Mouse (Mus musculus) heart, embryonic 11.5 days (tissue): ENCODE data around the gene Cir1. TPM values are rescaled to one million over a fixed set of nuclear protein-coding genes. Genes with fewer than 3 reads are reported as not detected.

Source experiments
- ATAC-seq: fragments of 200-750 bp; cut with Nextera tagmentation; replicated peaks from 2 replicates; pipeline ENCODE4 v1.8.0; 2017; ENCODE audit warnings: moderate library complexity; ENCODE audit not compliant: insufficient number of reproducible peaks, low FRiP score, low TSS enrichment
- H3K27ac ChIP-seq: fragments of 300-500 bp; sonication (generic); 2 replicates; pipeline ENCODE4 v1.5.1; 2014; ENCODE audit warnings: mild to moderate bottlenecking, low read depth, low read length
- H3K27me3 ChIP-seq: fragments of 300-500 bp; sonication (generic); 2 replicates; pipeline ENCODE4 v1.6.1; 2014; ENCODE audit warnings: mild to moderate bottlenecking, low read length, mixed read lengths; ENCODE audit not compliant: control insufficient read depth, insufficient read depth
- H3K36me3 ChIP-seq: fragments of 300-500 bp; sonication (generic); 2 replicates; pipeline ENCODE4 v1.6.1; 2014; ENCODE audit warnings: mild to moderate bottlenecking, low read length, moderate library complexity, mixed read lengths; ENCODE audit not compliant: control insufficient read depth, insufficient read depth
- H3K4me1 ChIP-seq: fragments of 300-500 bp; sonication (generic); 2 replicates; pipeline ENCODE4 v1.6.1; 2014; ENCODE audit warnings: low read length; ENCODE audit not compliant: control insufficient read depth, insufficient read depth
- H3K4me2 ChIP-seq: fragments of 300-500 bp; sonication (generic); 2 replicates; pipeline ENCODE4 v1.6.1; 2014; ENCODE audit warnings: mild to moderate bottlenecking, moderate library complexity
- H3K4me3 ChIP-seq: fragments of 300-500 bp; sonication (generic); 2 replicates; pipeline ENCODE4 v1.5.1; 2014; ENCODE audit warnings: low read depth, low read length
- H3K9ac ChIP-seq: fragments of 300-500 bp; sonication (generic); 2 replicates; pipeline ENCODE4 v1.6.1; 2014; ENCODE audit warnings: mild to moderate bottlenecking, low read depth, low read length, moderate library complexity
- H3K9me3 ChIP-seq: fragments of 300-500 bp; sonication (generic); replicated peaks from 2 replicates; pipeline ENCODE4 v1.6.1; 2016; ENCODE audit warnings: low read length; ENCODE audit not compliant: control insufficient read depth
- WGBS: fragments of 180-500 bp; shearing (Covaris S2); extraction: QIAGEN DNeasy Blood & Tissue Kit; methylation state at CpG from one replicate; pipeline ENCODE4 v1.1.7; 2014; ENCODE audit not compliant: insufficient replicate concordance; 5-methylcytosine and 5-hydroxymethylcytosine counted together
- polyA plus RNA-seq: library from polyadenylated mRNA; unstranded; fragments of >200 nt; fragmentation: Nextera tagmentation; extraction: Ambion mirVana; gene quantifications from 2 replicates; pipeline ENCODE4 v1.2.1, GENCODE M21; 2014

Gene Cir1
- polyA plus RNA-seq, 1 experiment from 2014 or later: 17.6 TPM

GRCm38 (mm10) chr2:73317426-73317825 lies 4.9 kb upstream of the Cir1 start:
- peaks cover 4% of the 10 kb centered on the region; the same call in 1 of the 2 replicates for H3K4me1 ChIP-seq
- 90% methylated on average over 9 of the region's 9 CpGs for WGBS
- H3K4me3 ChIP-seq: no peak overlapping the region
- H3K9me3 ChIP-seq: no peaks in the 10 kb centered on the region
- H3K4me2 ChIP-seq: no peak overlapping the region
- no peak for ATAC-seq
- H3K27ac ChIP-seq: no peak overlapping the region
- no peaks in the 10 kb centered on the region for H3K36me3 ChIP-seq
- no peak overlapping the region for H3K9ac ChIP-seq
- no peaks in the 10 kb centered on the region for H3K27me3 ChIP-seq

DNA sequence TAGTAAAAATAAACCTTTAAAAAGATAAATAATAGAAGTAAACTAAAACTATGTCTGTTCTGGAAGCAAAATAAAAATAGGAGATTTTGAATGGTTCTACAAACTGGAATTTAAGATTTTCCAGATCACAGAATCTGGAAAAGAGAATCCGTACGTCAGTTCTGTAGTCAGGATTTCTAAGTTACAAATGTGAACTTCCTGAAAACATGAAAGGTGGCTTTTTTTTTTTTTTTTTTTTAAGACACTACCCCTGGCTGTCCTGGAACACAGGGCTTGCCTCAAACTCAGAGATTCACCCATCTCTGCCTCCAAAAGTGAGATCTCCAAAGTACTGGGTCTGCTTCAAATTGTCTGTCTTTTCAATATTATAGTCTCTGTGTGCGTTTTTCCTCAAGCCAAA lies 1.8 kb upstream of the Cir1 start:
- no peaks in the 10 kb centered on the region for H3K9me3 ChIP-seq
- H3K27me3 ChIP-seq: no peaks in the 10 kb centered on the region
- H3K27ac ChIP-seq: no peak overlapping the region
- H3K4me1 ChIP-seq: peaks cover 4% of the 10 kb centered on the region
- WGBS: 87% methylated on average over 3 of the region's 3 CpGs
- no peak overlapping the region for H3K4me3 ChIP-seq
- no peak overlapping the region for H3K4me2 ChIP-seq
- H3K9ac ChIP-seq: no peak overlapping the region
- ATAC-seq: no peak
- H3K36me3 ChIP-seq: no peaks in the 10 kb centered on the region

DNA sequence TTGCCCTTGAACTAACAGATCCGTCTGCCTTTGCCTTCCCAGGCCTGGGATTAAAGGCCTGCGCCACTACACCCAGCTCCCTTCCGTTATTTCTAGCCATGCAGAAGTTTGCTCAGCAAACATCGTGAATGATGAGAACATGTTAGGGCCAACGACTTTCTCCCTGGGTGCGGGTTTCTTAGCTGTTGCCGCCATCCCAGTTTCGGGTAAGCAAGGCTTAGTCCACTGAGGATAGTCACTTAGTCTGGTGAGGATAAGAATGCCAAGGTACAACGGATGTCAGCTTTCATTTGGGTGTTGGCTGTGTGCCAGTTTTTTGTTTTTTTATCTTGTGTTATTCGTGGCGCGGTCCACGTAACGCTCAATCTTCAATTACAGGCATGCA lies 608 bp upstream of the Cir1 start:
- Histone ChIP-seq H3K9me3 (no peaks in the 10 kb centered on the region), H3K4me1 (peaks cover 4% of the 10 kb centered on the region), H3K4me3 (peak overlapping the region; percentile 89), H3K27me3 (no peaks in the 10 kb centered on the region), H3K36me3 (peaks cover 5% of the 10 kb centered on the region; the same call in 1 of the 2 replicates), H3K9ac (peak overlapping the region; percentile 79; the same call in 1 of the 2 replicates), H3K4me2 (peak overlapping the region; percentile 70), H3K27ac (peak overlapping the region; percentile 86)
- peak; percentile 73 for ATAC-seq
- 37% methylated on average over 14 of the region's 14 CpGs for WGBS

DNA sequence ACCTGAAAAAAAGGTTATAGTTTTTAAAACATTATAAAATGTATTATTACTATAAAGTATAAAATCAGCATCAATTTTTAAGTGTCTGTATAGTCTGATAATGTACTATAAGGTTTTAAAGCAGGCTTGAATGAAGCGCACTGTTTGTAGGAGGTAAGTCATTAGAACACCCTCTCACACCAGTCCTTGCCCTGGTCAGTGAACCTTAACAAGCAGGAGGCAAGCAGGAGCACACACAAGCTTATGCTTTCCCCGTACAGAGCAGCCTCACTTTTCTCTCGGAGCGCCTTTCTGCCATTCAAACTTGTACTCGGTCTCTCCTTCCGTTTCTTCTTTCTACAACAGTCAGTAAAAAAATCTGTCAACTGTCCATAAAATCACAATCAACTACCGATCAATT lies 6.5 kb downstream of the Cir1 start:
- Histone ChIP-seq H3K4me2 (no peak overlapping the region), H3K27ac (no peak overlapping the region), H3K4me1 (no peaks in the 10 kb centered on the region), H3K4me3 (no peak overlapping the region), H3K9ac (no peak overlapping the region), H3K27me3 (no peaks in the 10 kb centered on the region), H3K9me3 (no peaks in the 10 kb centered on the region), H3K36me3 (peaks cover 12% of the 10 kb centered on the region)
- ATAC-seq: no peak
- WGBS: 89% methylated on average over 7 of the region's 7 CpGs

GRCm38 (mm10) chr2:73304506-73304905 lies 8.0 kb downstream of the Cir1 start:
- no peaks in the 10 kb centered on the region for H3K27me3 ChIP-seq
- ATAC-seq: no peak
- H3K27ac ChIP-seq: no peak overlapping the region
- H3K9ac ChIP-seq: no peak overlapping the region
- H3K36me3 ChIP-seq: peaks cover 15% of the 10 kb centered on the region
- no peaks in the 10 kb centered on the region for H3K4me1 ChIP-seq
- no peak overlapping the region for H3K4me2 ChIP-seq
- no peaks in the 10 kb centered on the region for H3K9me3 ChIP-seq
- H3K4me3 ChIP-seq: no peak overlapping the region
- 86% methylated on average over 5 of the region's 5 CpGs for WGBS

DNA sequence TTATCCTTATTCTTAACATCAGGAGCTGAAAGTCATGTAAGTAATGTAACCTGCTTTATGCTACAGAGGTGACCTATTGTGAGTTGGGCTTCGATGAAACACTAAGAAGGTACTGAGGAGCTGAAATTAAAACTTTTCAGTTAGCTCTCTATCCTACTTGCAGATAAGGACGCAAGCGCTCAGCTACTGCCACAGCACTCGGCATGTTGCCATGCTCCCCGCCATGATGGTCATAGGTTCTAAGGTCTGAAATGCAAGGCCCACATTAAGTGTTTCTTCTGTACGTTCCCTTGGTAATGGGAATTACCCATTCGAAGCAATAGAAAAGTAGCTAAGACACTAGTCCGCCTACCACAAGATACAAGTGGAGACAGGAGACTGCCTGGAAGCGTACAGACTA lies 9.8 kb downstream of the Cir1 start:
- no peak overlapping the region for H3K27ac ChIP-seq
- no peaks in the 10 kb centered on the region for H3K27me3 ChIP-seq
- no peak for ATAC-seq
- no peak overlapping the region for H3K9ac ChIP-seq
- WGBS: 89% methylated on average over 9 of the region's 9 CpGs
- H3K4me2 ChIP-seq: no peak overlapping the region
- no peaks in the 10 kb centered on the region for H3K4me1 ChIP-seq
- no peak overlapping the region for H3K4me3 ChIP-seq
- H3K9me3 ChIP-seq: no peaks in the 10 kb centered on the region
- H3K36me3 ChIP-seq: peaks cover 9% of the 10 kb centered on the region

GRCm38 (mm10) chr2:73301979-73302378 lies 10.5 kb downstream of the Cir1 start:
- Histone ChIP-seq H3K4me3 (no peak overlapping the region), H3K4me2 (no peak overlapping the region), H3K4me1 (no peaks in the 10 kb centered on the region), H3K9me3 (no peaks in the 10 kb centered on the region), H3K36me3 (peaks cover 9% of the 10 kb centered on the region), H3K27ac (no peak overlapping the region), H3K9ac (no peak overlapping the region), H3K27me3 (no peaks in the 10 kb centered on the region)
- 53% methylated on average over 1 of the region's 1 CpGs for WGBS
- ATAC-seq: no peak

GRCm38 (mm10) chr2:73298841-73299240 lies 13.7 kb downstream of the Cir1 start:
- WGBS: 87% methylated on average over 3 of the region's 3 CpGs
- Histone ChIP-seq H3K36me3 (peaks cover 5% of the 10 kb centered on the region; the same call in 1 of the 2 replicates), H3K9me3 (no peaks in the 10 kb centered on the region), H3K27me3 (no peaks in the 10 kb centered on the region), H3K9ac (no peak overlapping the region), H3K4me3 (no peak overlapping the region), H3K4me2 (no peak overlapping the region), H3K27ac (no peak overlapping the region), H3K4me1 (no peaks in the 10 kb centered on the region)
- no peak for ATAC-seq

GRCm38 (mm10) chr2:73298154-73298553 lies 14.3 kb downstream of the Cir1 start:
- 78% methylated on average over 7 of the region's 7 CpGs for WGBS
- ATAC-seq: no peak; the same call in 1 of the 2 replicates

More at GRCm38 (mm10) chr2:73298154-73298553, 14.3 kb downstream of the Cir1 start:
- Histone ChIP-seq H3K4me1 (no peaks in the 10 kb centered on the region), H3K4me3 (no peak overlapping the region), H3K27ac (no peak overlapping the region), H3K9ac (no peak overlapping the region), H3K27me3 (no peaks in the 10 kb centered on the region), H3K9me3 (no peaks in the 10 kb centered on the region), H3K36me3 (peaks cover 5% of the 10 kb centered on the region; the same call in 1 of the 2 replicates), H3K4me2 (no peak overlapping the region)
